Mouse (Mus musculus): ENCODE results near the gene Snrnp25.

Gene Snrnp25

GRCm38 (mm10) chr11:32205058-32205873 is at the start of gene Snrnp25:
Gene Snrnp25, plus strand, starts transcription at chr11:32205415.
- peak; percentile 92 to 95 for DNase-seq (ENCODE audit: low spot score in 2 of 2)

DNA sequence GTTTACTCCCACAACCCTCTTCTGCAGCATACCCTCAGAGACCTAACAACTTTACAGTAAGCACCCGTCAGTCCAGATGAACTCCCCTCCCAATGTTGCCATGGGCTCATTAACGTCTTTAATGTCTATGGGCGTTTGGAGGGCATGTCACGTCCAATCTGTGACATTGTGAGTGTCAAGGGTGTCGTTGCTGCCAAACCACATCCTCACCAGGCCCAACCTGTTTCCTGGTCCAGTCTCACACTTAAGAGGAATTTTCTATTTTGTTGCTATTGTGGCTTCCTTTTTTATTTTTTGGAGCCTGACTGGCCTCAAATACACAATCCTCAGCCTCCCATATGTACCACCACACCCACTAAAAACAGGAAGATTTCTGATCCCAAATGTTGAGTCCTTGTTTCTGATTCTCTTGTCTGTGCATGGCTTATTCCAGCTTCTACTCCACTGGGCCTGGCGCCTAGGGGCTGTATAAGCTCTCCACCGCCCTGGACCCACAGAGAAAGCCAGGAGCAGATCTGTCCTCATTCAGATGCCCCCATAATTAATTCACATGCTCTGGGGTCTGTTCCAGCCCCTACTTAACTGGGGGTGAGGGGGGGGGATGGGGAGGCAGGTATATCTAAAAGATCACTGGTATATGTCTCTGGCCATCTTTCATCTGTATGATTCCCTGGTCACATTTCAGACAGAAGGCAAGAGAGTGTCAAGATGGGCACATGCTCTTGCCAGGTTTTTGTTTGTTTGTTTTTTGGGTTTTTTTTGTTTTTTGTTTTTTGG is 48.2 kb upstream of the Snrnp25 start:
- DNase-seq (ENCODE audit: low spot score in 2 of 2): peak in 1 of 2 experiments; percentile 23

- DNase-seq (ENCODE audit: low spot score in 2 of 2): peak in 1 of 2 experiments; percentile 57
Measured at GRCm38 (mm10) chr11:32157791-32158594, 47.2 kb upstream of the Snrnp25 start.

DNA sequence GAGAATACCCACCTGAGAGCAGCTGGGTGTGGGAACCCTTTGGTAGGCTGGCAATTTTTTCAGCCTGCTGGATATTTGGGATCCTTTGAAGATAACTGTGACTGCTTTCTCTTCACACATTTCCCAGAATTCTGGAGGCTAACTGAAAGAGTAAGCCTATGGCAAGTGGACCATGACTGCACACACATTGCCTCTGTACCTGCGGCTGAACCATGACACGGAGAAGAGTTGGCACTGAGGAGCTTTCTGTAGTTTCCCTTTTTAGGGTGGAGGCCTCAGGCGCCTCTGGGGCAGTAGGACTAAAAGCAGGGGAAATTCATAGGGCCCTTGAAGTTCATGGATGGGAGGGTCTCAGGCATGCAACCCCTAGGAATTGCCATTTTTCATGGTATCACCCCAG is 46.0 kb upstream of the Snrnp25 start:
- no peak for DNase-seq (ENCODE audit: low spot score in 2 of 2)

DNA sequence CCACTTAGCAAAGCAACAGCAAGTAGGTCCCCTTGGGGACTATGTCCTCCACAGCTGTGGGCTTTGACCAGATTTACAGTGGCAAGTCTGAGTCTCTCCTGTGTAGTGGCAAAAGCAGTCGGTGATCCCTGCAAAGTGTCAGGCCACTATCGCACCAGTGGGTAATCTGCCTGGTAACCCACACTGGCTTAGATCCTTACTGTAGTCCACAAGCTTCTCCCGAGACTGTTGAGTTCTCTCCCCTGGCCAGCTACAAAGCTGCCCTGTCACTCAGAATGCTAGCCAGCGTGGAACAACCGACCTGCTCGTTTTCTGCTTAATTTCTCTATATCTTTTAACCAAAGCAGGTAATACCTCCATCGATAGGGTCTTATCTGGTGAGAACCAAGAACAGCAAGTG is 44.9 kb upstream of the Snrnp25 start:
- no peak for DNase-seq (ENCODE audit: low spot score in 2 of 2)

DNA sequence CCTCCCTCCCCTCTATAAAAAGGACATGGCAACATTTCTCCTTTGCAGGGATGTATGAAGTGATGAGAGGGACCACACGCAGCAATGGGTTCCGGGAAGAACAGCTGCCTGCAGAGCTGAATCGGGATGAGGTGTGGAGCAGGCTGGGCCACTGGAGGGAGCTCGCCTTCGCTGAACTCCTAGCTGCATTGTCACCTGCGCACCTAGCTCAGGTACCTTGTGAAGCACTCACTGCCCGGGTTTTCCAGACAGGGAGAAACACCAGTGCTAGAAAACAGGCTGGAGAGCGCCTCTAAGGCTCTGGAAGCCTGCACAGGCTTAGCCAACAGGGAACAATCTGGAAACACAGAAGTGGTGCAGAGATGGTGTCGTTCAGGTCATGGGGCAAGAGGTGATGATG is 43.7 kb upstream of the Snrnp25 start:
- no peak for DNase-seq (ENCODE audit: low spot score in 2 of 2)

GRCm38 (mm10) chr11:32161922-32162804 is 43.1 kb upstream of the Snrnp25 start:
- peak; percentile 59 to 80 for DNase-seq (ENCODE audit: low spot score in 2 of 2)

- DNase-seq (ENCODE audit: low spot score in 2 of 2): no peak
Measured at GRCm38 (mm10) chr11:32166683-32167082, 38.5 kb upstream of the Snrnp25 start.

DNA sequence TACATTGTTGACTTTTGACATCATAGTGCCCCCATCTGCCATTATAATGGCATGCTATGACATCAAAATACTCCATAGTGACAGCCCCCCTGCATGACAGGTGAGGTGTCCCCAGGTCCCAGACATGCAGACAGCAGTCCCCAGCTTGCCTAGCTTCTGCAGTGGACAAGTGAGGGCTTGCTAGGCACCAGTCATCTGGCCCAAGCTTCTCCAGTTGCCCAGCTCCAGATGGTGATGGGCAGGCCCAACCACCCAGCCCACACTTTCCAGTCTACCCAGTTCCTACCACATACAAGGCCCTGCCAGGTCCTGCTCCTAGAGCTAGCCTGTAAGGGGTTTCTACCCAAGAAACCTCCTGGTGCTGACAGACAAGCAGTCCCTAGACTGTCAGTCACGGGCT is 26.7 kb upstream of the Snrnp25 start:
- DNase-seq (ENCODE audit: low spot score in 2 of 2): no peak

DNA sequence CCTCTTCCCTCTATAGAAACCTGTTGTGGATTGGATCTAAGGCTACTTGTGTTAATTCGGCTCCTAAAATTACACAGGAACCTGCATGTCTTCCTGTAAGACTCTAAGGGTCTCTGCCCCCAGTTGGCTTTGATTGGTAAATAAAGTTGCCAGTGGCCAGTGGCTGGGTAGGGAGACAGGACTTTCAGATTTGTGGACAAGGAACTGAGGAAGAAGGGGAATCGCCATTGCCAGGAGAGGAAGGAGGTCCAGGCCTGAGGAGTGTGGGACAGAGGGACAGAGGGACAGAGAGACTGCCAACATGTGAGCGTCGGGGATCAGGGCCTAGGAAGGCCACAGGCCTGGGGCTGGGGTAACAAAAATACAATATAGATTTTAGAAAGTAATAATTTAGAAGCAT is 24.0 kb upstream of the Snrnp25 start:
- no peak for DNase-seq (ENCODE audit: low spot score in 2 of 2)

- peak; percentile 62 to 87 for DNase-seq (ENCODE audit: low spot score in 2 of 2)
Measured at GRCm38 (mm10) chr11:32181973-32182868, 23.0 kb upstream of the Snrnp25 start.

DNA sequence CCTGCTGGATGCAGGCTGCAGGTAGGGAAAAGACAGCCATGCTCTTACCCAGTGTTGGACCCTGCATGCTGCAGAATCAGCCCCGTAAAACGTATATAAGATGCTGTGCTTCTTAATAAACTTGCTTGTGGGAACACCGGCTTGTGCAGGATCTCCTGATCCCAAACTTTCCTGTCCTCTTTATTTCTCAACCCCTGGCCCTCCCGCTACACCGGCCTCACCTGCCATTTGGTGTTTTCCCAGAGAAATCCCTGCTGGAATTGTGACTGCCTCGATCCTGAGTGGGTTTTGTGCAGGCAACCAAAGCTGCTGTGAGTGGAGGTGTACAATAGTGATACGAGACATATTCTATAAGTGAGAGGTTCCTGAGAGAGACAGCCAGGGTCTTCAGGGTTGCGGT is 20.7 kb upstream of the Snrnp25 start:
- DNase-seq (ENCODE audit: low spot score in 2 of 2): peak in 1 of 2 experiments; percentile 49

- no peak for DNase-seq (ENCODE audit: low spot score in 2 of 2)
Measured at GRCm38 (mm10) chr11:32186031-32186430, 19.2 kb upstream of the Snrnp25 start.

DNA sequence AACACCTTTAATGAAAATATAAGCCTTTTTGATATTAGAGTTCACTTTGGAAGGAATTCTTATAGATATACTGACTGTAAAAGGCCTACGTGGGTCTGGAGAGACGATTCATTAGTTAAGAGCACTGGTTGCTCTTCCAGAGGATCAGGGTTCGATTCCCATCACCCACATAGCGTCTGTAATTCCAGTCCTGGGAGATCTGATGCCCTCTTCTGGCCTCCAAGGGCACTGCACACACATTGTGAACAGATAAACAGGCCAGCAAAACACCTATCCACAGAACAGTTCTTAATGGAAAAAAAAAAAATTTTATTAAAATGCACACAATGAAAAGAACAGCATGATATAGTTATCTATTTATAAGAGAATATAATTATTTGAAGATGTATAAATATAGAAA is 18.0 kb upstream of the Snrnp25 start:
- DNase-seq (ENCODE audit: low spot score in 2 of 2): no peak

DNA sequence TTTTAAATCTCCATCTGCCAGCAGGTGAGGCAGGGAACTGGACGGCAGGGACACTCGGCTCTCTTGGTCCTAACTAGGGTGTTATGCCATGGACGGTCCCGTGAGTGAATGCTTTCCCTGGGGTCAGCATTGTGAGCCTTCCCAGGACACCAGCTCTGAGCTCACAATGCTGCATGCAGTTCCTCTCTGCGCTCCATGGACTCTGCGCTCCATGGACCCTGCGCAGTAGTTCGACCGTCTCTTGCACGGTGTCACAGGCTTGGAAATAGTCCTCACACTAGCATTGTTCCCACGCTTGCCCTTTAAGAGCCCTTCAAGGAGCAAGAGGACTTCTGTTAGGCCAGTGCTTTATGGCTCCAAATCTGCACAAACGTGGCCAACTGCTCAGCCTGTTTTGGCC is 16.3 kb upstream of the Snrnp25 start:
- peak in 1 of 2 experiments; percentile 51 for DNase-seq (ENCODE audit: low spot score in 2 of 2)

DNA sequence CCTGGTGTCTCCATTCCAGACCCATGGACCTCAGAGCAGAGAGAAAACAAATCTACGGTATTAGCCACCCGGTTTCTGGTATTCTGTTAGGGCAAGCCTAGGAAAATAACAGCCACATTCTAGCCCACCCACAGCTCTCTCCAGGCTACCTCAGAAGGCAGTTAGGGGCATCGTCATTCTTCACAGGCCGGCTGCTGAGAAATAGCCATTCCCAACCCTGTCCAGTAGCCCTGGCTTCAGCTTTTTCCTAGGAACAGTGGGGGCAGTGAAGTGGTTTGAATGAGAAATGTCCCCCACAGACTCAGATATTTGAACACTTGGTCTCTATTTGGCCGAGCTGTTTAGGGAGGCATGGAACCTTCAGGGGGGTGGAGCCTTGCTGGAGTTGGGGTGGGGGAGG is 15.8 kb upstream of the Snrnp25 start:
- peak in 1 of 2 experiments; percentile 28 for DNase-seq (ENCODE audit: low spot score in 2 of 2)

GRCm38 (mm10) chr11:32190119-32190518 is 15.1 kb upstream of the Snrnp25 start:
- peak in 1 of 2 experiments; percentile 13 for DNase-seq (ENCODE audit: low spot score in 2 of 2)

DNA sequence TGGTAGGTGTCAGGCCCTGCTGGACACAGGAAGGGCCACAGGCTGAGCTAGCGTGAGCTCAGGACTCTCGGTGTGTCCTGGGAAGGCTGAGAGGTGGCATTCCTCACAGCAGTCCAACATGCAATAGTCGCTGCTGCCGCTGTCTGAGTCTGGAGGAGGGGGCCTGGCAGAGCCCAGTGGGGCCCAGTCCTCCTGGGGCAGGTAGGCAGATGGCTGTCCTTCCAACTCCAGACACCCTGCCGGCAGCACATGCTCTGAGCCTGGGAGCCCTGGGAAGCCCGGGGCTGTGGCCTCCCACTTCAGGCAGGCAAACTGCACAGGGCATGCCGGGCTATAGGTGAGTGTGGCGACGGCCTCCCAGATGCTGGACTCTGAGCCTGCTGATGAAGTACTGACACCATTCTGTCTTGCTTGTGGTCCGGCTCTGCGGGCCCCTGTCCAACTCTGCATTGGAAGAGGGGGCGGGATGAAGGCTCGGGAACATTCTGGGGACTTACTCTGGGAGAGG is 14.6 kb upstream of the Snrnp25 start:
- peak in 1 of 2 experiments; percentile 14 for DNase-seq (ENCODE audit: low spot score in 2 of 2)

DNA sequence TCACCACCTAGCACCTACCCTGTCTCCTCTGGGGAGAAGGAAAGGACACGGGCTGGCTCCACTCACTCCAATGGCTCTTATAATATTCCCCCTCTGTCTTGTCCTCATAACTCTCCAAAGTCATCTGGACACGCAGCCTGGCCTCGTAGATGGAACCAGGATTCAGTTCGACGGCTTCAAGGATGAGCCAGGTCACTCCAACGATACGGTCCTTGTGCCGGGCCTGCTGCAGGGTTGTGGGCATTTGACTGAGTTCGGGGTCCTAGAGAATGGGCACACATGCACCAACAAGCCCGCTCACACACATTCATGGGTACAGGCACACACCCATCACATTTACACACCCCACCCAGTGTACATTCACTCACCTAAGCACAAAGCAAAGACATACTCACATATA is 12.1 kb upstream of the Snrnp25 start:
- DNase-seq (ENCODE audit: low spot score in 2 of 2): peak in 1 of 2 experiments; percentile 5

GRCm38 (mm10) chr11:32194086-32194485 is 11.1 kb upstream of the Snrnp25 start:
- peak in 1 of 2 experiments; percentile 59 for DNase-seq (ENCODE audit: low spot score in 2 of 2)

All from urinary bladder, postnatal 4 days (tissue).